Mouse (Mus musculus) liver, postnatal 0 days (tissue): ENCODE measurements at regions not wholly inside any gene's neighbourhood (a gene's known extent, or its start where the extent isn't known, plus 50 kb on each side); places are given as distances from the start of the nearest gene placed in this dataset.
A peak's percentile ranks its signal among the peaks of the same experiment; 100 is the strongest.

Experiments used
- ATAC-seq: fragments of 200-750 bp; cut with Nextera tagmentation; 2 replicates; pipeline ENCODE4 v1.8.0; 2017; ENCODE audit warnings: mild to moderate bottlenecking, moderate library complexity
- DNase-seq: peaks from one replicate; pipeline ENCODE4 v3.0.0-alpha.2; 2016
- H3K27ac ChIP-seq: fragments of 300-500 bp; sonication (generic); 2 replicates; pipeline ENCODE4 v1.5.1; 2014; ENCODE audit warnings: antibody characterized with exemption, moderate library complexity, mild to moderate bottlenecking, low read depth
- H3K27me3 ChIP-seq: fragments of 300-500 bp; sonication (generic); 2 replicates; pipeline ENCODE4 v1.6.1; 2014; ENCODE audit warnings: low read length, control low read depth, mixed read lengths; ENCODE audit not compliant: insufficient read depth
- H3K36me3 ChIP-seq: fragments of 300-500 bp; sonication (generic); replicated peaks from 2 replicates; pipeline ENCODE4 v1.6.1; 2014; ENCODE audit warnings: mild to moderate bottlenecking, control low read depth, low read length, moderate library complexity, mixed read lengths; ENCODE audit not compliant: insufficient read depth
- H3K4me1 ChIP-seq: fragments of 300-500 bp; sonication (generic); 2 replicates; pipeline ENCODE4 v1.6.1; 2014; ENCODE audit warnings: antibody characterized with exemption, mild to moderate bottlenecking, control low read depth; ENCODE audit not compliant: insufficient read depth
- H3K4me2 ChIP-seq: fragments of 300-500 bp; sonication (generic); 2 replicates; pipeline ENCODE4 v1.6.1; 2014; ENCODE audit warnings: low read depth, mild to moderate bottlenecking, low read length, moderate library complexity, mixed read lengths
- H3K4me3 ChIP-seq: fragments of 300-500 bp; sonication (generic); 2 replicates; pipeline ENCODE4 v1.5.1; 2014; ENCODE audit warnings: low read depth, low read length
- H3K9ac ChIP-seq: fragments of 300-500 bp; sonication (generic); replicated peaks from 2 replicates; pipeline ENCODE4 v1.6.1; 2014; ENCODE audit warnings: mild to moderate bottlenecking, moderate library complexity
- H3K9me3 ChIP-seq: fragments of 300-500 bp; sonication (generic); 2 replicates; pipeline ENCODE4 v1.6.1; 2016; ENCODE audit warnings: mild to moderate bottlenecking, control low read depth, low read length, mixed read lengths
- CTCF ChIP-seq: sonication (generic); IDR thresholded peaks from 2 replicates; pipeline ENCODE4 v1.5.1; 2016; ENCODE audit warnings: antibody characterized with exemption, low read depth
- EP300 ChIP-seq: IDR thresholded peaks from 2 replicates; pipeline ENCODE4 v1.6.1; 2016; ENCODE audit warnings: antibody characterized with exemption, low read depth, mild to moderate bottlenecking
- WGBS: fragments of 180-500 bp; shearing (Covaris S2); extraction: QIAGEN DNeasy Blood & Tissue Kit; methylation state at CpG from one replicate; pipeline ENCODE4 v1.1.7; 2014; ENCODE audit not compliant: insufficient replicate concordance; 5-methylcytosine and 5-hydroxymethylcytosine counted together

- TF ChIP-seq CTCF (no peak), EP300 (no peak)
- Histone ChIP-seq H3K9me3 (no peaks in the 10 kb centered on the region), H3K4me2 (no peak overlapping the region), H3K4me3 (no peak overlapping the region), H3K27ac (no peak overlapping the region), H3K36me3 (no peaks in the 10 kb centered on the region), H3K4me1 (peaks cover 18% of the 10 kb centered on the region), H3K9ac (no peak overlapping the region), H3K27me3 (no peaks in the 10 kb centered on the region)
- DNase-seq = peak; percentile 58
- ATAC-seq = peak; percentile 23; the same call in 1 of the 2 replicates
- 30% methylated on average over 5 of the region's 5 CpGs for WGBS
Observed at GRCm38 (mm10) chr11:114443444-114443843, 224.9 kb upstream of the Rpl38 start.

DNA sequence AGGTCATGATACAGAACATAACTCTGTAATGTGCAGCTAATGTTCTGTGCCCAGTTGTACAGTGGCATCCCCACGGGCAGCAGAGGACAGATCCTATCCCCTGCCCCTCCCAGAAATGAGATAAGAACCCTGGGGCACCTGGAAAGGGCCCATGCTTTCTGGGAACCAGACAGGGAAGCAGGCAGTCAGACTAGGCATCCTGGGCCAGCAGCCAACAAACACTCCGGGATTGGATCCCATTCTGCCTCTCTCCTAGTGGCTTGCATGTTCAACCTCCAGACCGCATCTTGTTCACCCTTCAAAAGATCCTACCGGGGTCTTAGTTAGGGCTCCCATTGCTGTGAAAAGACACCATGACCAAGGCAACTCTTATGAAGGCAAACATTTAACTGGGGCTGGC lies 229.0 kb upstream of the Rpl38 start:
- ATAC-seq = no peak
- H3K4me3 ChIP-seq = no peak overlapping the region
- no peak overlapping the region for H3K27ac ChIP-seq
- H3K4me2 ChIP-seq = no peak overlapping the region
- WGBS = 86% methylated on average over 4 of the region's 4 CpGs
- no peaks in the 10 kb centered on the region for H3K36me3 ChIP-seq
- TF ChIP-seq CTCF (no peak), EP300 (no peak)
- no peaks in the 10 kb centered on the region for H3K4me1 ChIP-seq
- no peak for DNase-seq
- H3K9ac ChIP-seq = no peak overlapping the region
- no peaks in the 10 kb centered on the region for H3K9me3 ChIP-seq
- H3K27me3 ChIP-seq = no peaks in the 10 kb centered on the region

DNA sequence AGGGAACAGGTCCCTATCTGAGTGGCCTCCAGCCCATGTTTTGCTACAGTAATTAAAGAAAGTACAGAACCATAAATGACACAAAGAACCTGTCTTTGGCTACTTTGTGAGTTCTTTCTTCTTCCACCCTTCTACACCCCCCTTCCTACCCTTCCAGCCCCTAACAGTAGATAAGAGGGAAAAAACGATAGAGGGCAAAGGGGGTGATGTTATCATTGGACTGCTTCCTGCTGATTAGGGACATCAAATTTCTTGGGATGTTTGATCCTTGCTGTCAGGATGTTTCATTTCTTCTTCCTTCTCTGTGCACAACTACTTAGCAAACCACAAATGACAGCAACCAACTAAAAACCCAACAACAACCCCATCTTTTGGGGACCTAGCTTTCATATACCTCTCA lies 232.5 kb upstream of the Rpl38 start:
- H3K27me3 ChIP-seq = no peaks in the 10 kb centered on the region
- no peak overlapping the region for H3K4me2 ChIP-seq
- H3K4me1 ChIP-seq = no peaks in the 10 kb centered on the region
- no peak overlapping the region for H3K27ac ChIP-seq
- no peaks in the 10 kb centered on the region for H3K36me3 ChIP-seq
- no peak for DNase-seq
- no peak for ATAC-seq
- H3K9ac ChIP-seq = no peak overlapping the region
- TF ChIP-seq CTCF (no peak), EP300 (no peak)
- no peak overlapping the region for H3K4me3 ChIP-seq
- 7% methylated on average over 1 of the region's 1 CpGs for WGBS
- no peaks in the 10 kb centered on the region for H3K9me3 ChIP-seq

GRCm38 (mm10) chr11:114433561-114433960 lies 234.8 kb upstream of the Rpl38 start:
- no peaks in the 10 kb centered on the region for H3K36me3 ChIP-seq
- no peaks in the 10 kb centered on the region for H3K9me3 ChIP-seq
- ATAC-seq (no peak), DNase-seq (no peak)
- H3K27ac ChIP-seq = no peak overlapping the region
- no peaks in the 10 kb centered on the region for H3K4me1 ChIP-seq
- 44% methylated on average over 5 of the region's 5 CpGs for WGBS
- no peak overlapping the region for H3K9ac ChIP-seq
- TF ChIP-seq CTCF (no peak), EP300 (no peak)
- no peak overlapping the region for H3K4me2 ChIP-seq
- H3K4me3 ChIP-seq = no peak overlapping the region
- no peaks in the 10 kb centered on the region for H3K27me3 ChIP-seq

GRCm38 (mm10) chr11:114425447-114425846 lies 242.9 kb upstream of the Rpl38 start:
- no peak for DNase-seq
- no peak overlapping the region for H3K9ac ChIP-seq
- no peak overlapping the region for H3K4me3 ChIP-seq
- no peaks in the 10 kb centered on the region for H3K4me1 ChIP-seq
- TF ChIP-seq CTCF (no peak), EP300 (no peak)
- H3K27ac ChIP-seq = no peak overlapping the region
- no peaks in the 10 kb centered on the region for H3K27me3 ChIP-seq
- H3K4me2 ChIP-seq = no peak overlapping the region
- H3K36me3 ChIP-seq = no peaks in the 10 kb centered on the region
- no peaks in the 10 kb centered on the region for H3K9me3 ChIP-seq
- no peak for ATAC-seq
- 84% methylated on average over 14 of the region's 14 CpGs for WGBS

DNA sequence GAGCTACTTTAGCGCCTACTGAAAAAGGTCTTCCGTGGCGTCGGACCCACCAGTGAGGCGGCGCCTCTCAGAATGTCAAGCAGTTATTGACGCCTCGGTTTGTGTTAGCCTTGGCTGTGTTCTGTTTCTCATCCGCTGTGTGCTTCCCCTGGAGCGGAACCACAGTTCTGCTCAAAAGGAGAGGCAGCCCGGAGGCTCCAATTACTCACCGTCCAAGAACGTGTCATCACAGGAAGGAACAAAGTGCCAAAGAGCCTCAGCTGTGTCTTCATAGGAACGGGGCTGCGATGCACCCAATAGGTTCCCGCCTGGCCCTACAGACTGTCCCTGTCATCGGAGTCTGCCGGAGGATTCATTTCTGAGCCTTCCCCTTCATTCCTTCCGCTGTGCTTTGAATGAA lies 245.0 kb upstream of the Rpl38 start:
- H3K9me3 ChIP-seq = no peaks in the 10 kb centered on the region
- no peaks in the 10 kb centered on the region for H3K4me1 ChIP-seq
- ATAC-seq (no peak), DNase-seq (no peak)
- H3K27ac ChIP-seq = no peak overlapping the region
- no peaks in the 10 kb centered on the region for H3K36me3 ChIP-seq
- 82% methylated on average over 19 of the region's 19 CpGs for WGBS
- no peak overlapping the region for H3K4me3 ChIP-seq
- H3K4me2 ChIP-seq = no peak overlapping the region
- no peak overlapping the region for H3K9ac ChIP-seq
- TF ChIP-seq CTCF = no peak
- TF ChIP-seq EP300 = no peak
- no peaks in the 10 kb centered on the region for H3K27me3 ChIP-seq

- Histone ChIP-seq H3K27ac (no peak overlapping the region), H3K36me3 (no peaks in the 10 kb centered on the region), H3K9ac (no peak overlapping the region), H3K4me1 (no peaks in the 10 kb centered on the region), H3K4me3 (no peak overlapping the region), H3K27me3 (no peaks in the 10 kb centered on the region), H3K9me3 (no peaks in the 10 kb centered on the region), H3K4me2 (no peak overlapping the region)
- WGBS = 70% methylated on average over 7 of the region's 7 CpGs
- TF ChIP-seq EP300 (no peak), CTCF (peak; percentile 57)
- ATAC-seq (no peak), DNase-seq (peak; percentile 40)
Observed at GRCm38 (mm10) chr11:114419002-114419401, 249.3 kb upstream of the Rpl38 start.
